Mouse (Mus musculus) inflammation-experienced regulatory T-cells, adult 6 months (primary cell): Measurements from ENCODE around the gene Tbc1d19. TPM values are rescaled to one million over a fixed set of nuclear protein-coding genes. Genes with fewer than 3 reads are reported as not detected.
A peak's percentile ranks its signal among the peaks of the same experiment; 100 is the strongest.

Source experiments
- ATAC-seq: one replicate; pipeline ENCODE4 v1.8.0; 2017
- polyA plus RNA-seq, 3 experiments: library from polyadenylated mRNA; unstranded; fragments of 100-300 nt; shearing (Covaris generic); gene quantifications; one replicate each; pipeline ENCODE4 v1.2.1; 2017

Tbc1d19 gene
- polyA plus RNA-seq, result 1 to 10 TPM; 5.8 to 7.7 (median 6.8) TPM

- peak; percentile 82 for ATAC-seq
Measured at GRCm38 (mm10) chr5:53809115-53809991, at the start of gene Tbc1d19. Tbc1d19 (plus strand) TSS chr5:53809606.

- ATAC-seq, result no peak
Measured at GRCm38 (mm10) chr5:53759912-53760311, 49.5 kb upstream of the Tbc1d19 start.

- ATAC-seq, result no peak
Measured at GRCm38 (mm10) chr5:53760914-53761313, 48.5 kb upstream of the Tbc1d19 start.

GRCm38 (mm10) chr5:53761346-53761745 is 48.1 kb upstream of the Tbc1d19 start:
- ATAC-seq, result no peak

GRCm38 (mm10) chr5:53784818-53785520 is 24.4 kb upstream of the Tbc1d19 start:
- ATAC-seq, result no peak

GRCm38 (mm10) chr5:53801379-53801778 is 8.0 kb upstream of the Tbc1d19 start:
- ATAC-seq, result no peak

GRCm38 (mm10) chr5:53819711-53820110 is 10.3 kb downstream of the Tbc1d19 start:
- ATAC-seq, result no peak

- no peak for ATAC-seq
Measured at GRCm38 (mm10) chr5:53825886-53826285, 16.5 kb downstream of the Tbc1d19 start.

GRCm38 (mm10) chr5:53834489-53834888 is 25.1 kb downstream of the Tbc1d19 start:
- ATAC-seq, result no peak

GRCm38 (mm10) chr5:53841256-53841655 is 31.9 kb downstream of the Tbc1d19 start:
- ATAC-seq, result no peak

- no peak for ATAC-seq
Measured at GRCm38 (mm10) chr5:53848294-53848942, 39.0 kb downstream of the Tbc1d19 start.

- no peak for ATAC-seq
Measured at GRCm38 (mm10) chr5:53852574-53852973, 43.2 kb downstream of the Tbc1d19 start.

GRCm38 (mm10) chr5:53854561-53854960 is 45.2 kb downstream of the Tbc1d19 start:
- no peak for ATAC-seq

GRCm38 (mm10) chr5:53856011-53856410 is 46.6 kb downstream of the Tbc1d19 start:
- no peak for ATAC-seq

GRCm38 (mm10) chr5:53865146-53865545 is 55.7 kb downstream of the Tbc1d19 start:
- ATAC-seq, result no peak

- ATAC-seq, result no peak
Measured at GRCm38 (mm10) chr5:53865991-53866390, 56.6 kb downstream of the Tbc1d19 start.

- peak; percentile 83 for ATAC-seq
Measured at GRCm38 (mm10) chr5:53871665-53872312, 62.4 kb downstream of the Tbc1d19 start.

- ATAC-seq, result no peak
Measured at GRCm38 (mm10) chr5:53874966-53875365, 65.6 kb downstream of the Tbc1d19 start.

GRCm38 (mm10) chr5:53880724-53881123 is 71.3 kb downstream of the Tbc1d19 start:
- ATAC-seq, result no peak

- ATAC-seq, result no peak
Measured at GRCm38 (mm10) chr5:53881381-53881990, 72.1 kb downstream of the Tbc1d19 start.

GRCm38 (mm10) chr5:53901406-53901805 is 92.0 kb downstream of the Tbc1d19 start:
- no peak for ATAC-seq

GRCm38 (mm10) chr5:53902757-53903156 is 93.4 kb downstream of the Tbc1d19 start:
- ATAC-seq, result no peak
